Mouse (Mus musculus) CH12.LX (cell line): ENCODE results near the gene Syt1.

Experiments used
- CHD1 ChIP-seq: IDR thresholded peaks from 2 replicates; pipeline ENCODE4 v1.6.1; 2012; ENCODE audit warnings: low read depth, low read length, improper control_type of control experiment, inconsistent platforms
- CTCF ChIP-seq, 2 experiments: IDR thresholded peaks in 1 of 2; conservative IDR thresholded peaks in 1 of 2; 2 replicates each; pipeline ENCODE4 v1.5.1; 2011 to 2012; ENCODE audit warnings: low read depth in 2 of 2, low read length in 2 of 2, improper control_type of control experiment in 1 of 2, inconsistent platforms in 1 of 2, mild to moderate bottlenecking in 1 of 2, moderate library complexity in 1 of 2
- EP300 ChIP-seq: IDR thresholded peaks from 2 replicates; pipeline ENCODE4 v1.6.1; 2011; ENCODE audit warnings: low read length, improper control_type of control experiment
- IRF4 ChIP-seq: IDR thresholded peaks from 2 replicates; pipeline ENCODE4 v1.6.1; 2014; ENCODE audit warnings: low read depth, mild to moderate bottlenecking, inconsistent platforms, low read length, improper control_type of control experiment
- MAX ChIP-seq: IDR thresholded peaks from 2 replicates; pipeline ENCODE4 v1.6.1; 2011; ENCODE audit warnings: low read length, improper control_type of control experiment
- POLR2A ChIP-seq: IDR thresholded peaks from 2 replicates; pipeline ENCODE4 v1.6.1; 2011; ENCODE audit warnings: low read depth, mild to moderate bottlenecking, improper control_type of control experiment, low read length

GRCm38 (mm10) chr10:108509579-108509978, 501.2 kb downstream of the Syt1 start:
- TF ChIP-seq POLR2A (no peak), EP300 (no peak), MAX (no peak), CHD1 (no peak), IRF4 (no peak), CTCF (conservative IDR thresholded peaks at IDR 0.05 in 1 of 2, IDR thresholded peaks at IDR 0.05 in 1 of 2; ENCODE audit: low read depth in 2 of 2, low read length in 2 of 2) (no peak)
